Mouse (Mus musculus) kidney, adult 2 months (tissue): ENCODE measurements at regions not wholly inside any gene's neighbourhood (a gene's known extent, or its start where the extent isn't known, plus 50 kb on each side); places are given as distances from the start of the nearest gene placed in this dataset.

Experiments
- CTCF ChIP-seq: fragments of 200-500 bp; conservative IDR thresholded peaks from 2 replicates; pipeline ENCODE4 v1.5.1; 2011; ENCODE audit warnings: low read depth, mild to moderate bottlenecking, control low read depth, low read length, moderate library complexity, mixed read lengths; ENCODE audit not compliant: insufficient read depth, insufficient read length
- POLR2A ChIP-seq: fragments of 200-500 bp; IDR thresholded peaks from one replicate; pipeline ENCODE4 v1.6.1; 2011; ENCODE audit warnings: low read depth, low read length, control low read depth

- no peak for TF ChIP-seq POLR2A
- TF ChIP-seq CTCF: no peak
Measured at GRCm38 (mm10) chr2:134703067-134703466, 59.1 kb upstream of the Tmx4 start.
